Mouse (Mus musculus): ENCODE results near the gene Pgpep1. TPM values are rescaled to one million over a fixed set of nuclear protein-coding genes. Genes with fewer than 3 reads are reported as not detected.
A peak's percentile ranks its signal among the peaks of the same experiment; 100 is the strongest.

The Pgpep1 gene
- polyA plus RNA-seq, 1 experiment = 30.2 TPM

- Histone ChIP-seq H3K4me1 (ENCODE audit: control insufficient read depth, insufficient read depth, low read length) (peaks cover 3% of the 10 kb centered on the region), H3K4me3 (ENCODE audit: low read depth, low read length) (peak overlapping the region; percentile 64), H3K27ac (ENCODE audit: insufficient read depth, low read length) (peak overlapping the region; percentile 83), H3K9ac (ENCODE audit: low read depth, poor library complexity, severe bottlenecking) (peak overlapping the region; percentile 80), H3K9me3 (replicated peaks; ENCODE audit: control insufficient read depth, insufficient read depth, low read length, poor library complexity, severe bottlenecking) (no peaks in the 10 kb centered on the region), H3K27me3 (ENCODE audit: control insufficient read depth, insufficient read depth, low read length, poor library complexity, severe bottlenecking) (no peaks in the 10 kb centered on the region), H3K36me3 (ENCODE audit: control insufficient read depth, insufficient read depth, low read length, poor library complexity, severe bottlenecking) (peaks cover 4% of the 10 kb centered on the region; the same call in 1 of the 2 replicates)
- TF ChIP-seq POLR2A (IDR thresholded peaks at IDR 0.05; ENCODE audit: insufficient read depth, low read length) (no peak), EP300 (IDR thresholded peaks at IDR 0.05; ENCODE audit: insufficient read depth, low read depth, low read length) (no peak), CTCF (IDR thresholded peaks at IDR 0.05; ENCODE audit: low read depth, low read length) (no peak)
Observed at GRCm38 (mm10) chr8:70672325-70673078, 12.3 kb upstream of the Pgpep1 start.

GRCm38 (mm10) chr8:70671615-70672324 is 11.6 kb upstream of the Pgpep1 start:
- Histone ChIP-seq H3K27me3 (ENCODE audit: control insufficient read depth, insufficient read depth, low read length, poor library complexity, severe bottlenecking) (no peaks in the 10 kb centered on the region), H3K9ac (ENCODE audit: low read depth, poor library complexity, severe bottlenecking) (peak overlapping the region; percentile 80; the same call in 1 of the 2 replicates), H3K36me3 (ENCODE audit: control insufficient read depth, insufficient read depth, low read length, poor library complexity, severe bottlenecking) (peaks cover 4% of the 10 kb centered on the region; the same call in 1 of the 2 replicates), H3K4me1 (ENCODE audit: control insufficient read depth, insufficient read depth, low read length) (peaks cover 6% of the 10 kb centered on the region), H3K4me3 (ENCODE audit: low read depth, low read length) (no peak overlapping the region), H3K9me3 (replicated peaks; ENCODE audit: control insufficient read depth, insufficient read depth, low read length, poor library complexity, severe bottlenecking) (no peaks in the 10 kb centered on the region), H3K27ac (ENCODE audit: insufficient read depth, low read length) (peak overlapping the region; percentile 83)
- no peak for TF ChIP-seq CTCF (IDR thresholded peaks at IDR 0.05; ENCODE audit: low read depth, low read length)
- TF ChIP-seq POLR2A (IDR thresholded peaks at IDR 0.05; ENCODE audit: insufficient read depth, low read length) = no peak
- TF ChIP-seq EP300 (IDR thresholded peaks at IDR 0.05; ENCODE audit: insufficient read depth, low read depth, low read length) = no peak

- H3K36me3 ChIP-seq (ENCODE audit: control insufficient read depth, insufficient read depth, low read length, poor library complexity, severe bottlenecking) = no peaks in the 10 kb centered on the region
- TF ChIP-seq CTCF (IDR thresholded peaks at IDR 0.05; ENCODE audit: low read depth, low read length) = no peak
- TF ChIP-seq EP300 (IDR thresholded peaks at IDR 0.05; ENCODE audit: insufficient read depth, low read depth, low read length) = no peak
- no peak for TF ChIP-seq POLR2A (IDR thresholded peaks at IDR 0.05; ENCODE audit: insufficient read depth, low read length)
- H3K4me1 ChIP-seq (ENCODE audit: control insufficient read depth, insufficient read depth, low read length) = peaks cover 12% of the 10 kb centered on the region
- no peak overlapping the region for H3K9ac ChIP-seq (ENCODE audit: low read depth, poor library complexity, severe bottlenecking)
- H3K9me3 ChIP-seq (replicated peaks; ENCODE audit: control insufficient read depth, insufficient read depth, low read length, poor library complexity, severe bottlenecking) = no peaks in the 10 kb centered on the region
- H3K27ac ChIP-seq (ENCODE audit: insufficient read depth, low read length) = peak overlapping the region; percentile 62
- no peak overlapping the region for H3K4me3 ChIP-seq (ENCODE audit: low read depth, low read length)
- H3K27me3 ChIP-seq (ENCODE audit: control insufficient read depth, insufficient read depth, low read length, poor library complexity, severe bottlenecking) = no peaks in the 10 kb centered on the region
Observed at GRCm38 (mm10) chr8:70667071-70667470, 6.9 kb upstream of the Pgpep1 start.

GRCm38 (mm10) chr8:70665599-70665998 is 5.4 kb upstream of the Pgpep1 start:
- no peaks in the 10 kb centered on the region for H3K36me3 ChIP-seq (ENCODE audit: control insufficient read depth, insufficient read depth, low read length, poor library complexity, severe bottlenecking)
- no peak overlapping the region for H3K9ac ChIP-seq (ENCODE audit: low read depth, poor library complexity, severe bottlenecking)
- H3K4me3 ChIP-seq (ENCODE audit: low read depth, low read length) = no peak overlapping the region
- TF ChIP-seq EP300 (IDR thresholded peaks at IDR 0.05; ENCODE audit: insufficient read depth, low read depth, low read length) (no peak), CTCF (IDR thresholded peaks at IDR 0.05; ENCODE audit: low read depth, low read length) (no peak), POLR2A (IDR thresholded peaks at IDR 0.05; ENCODE audit: insufficient read depth, low read length) (no peak)
- no peaks in the 10 kb centered on the region for H3K27me3 ChIP-seq (ENCODE audit: control insufficient read depth, insufficient read depth, low read length, poor library complexity, severe bottlenecking)
- H3K9me3 ChIP-seq (replicated peaks; ENCODE audit: control insufficient read depth, insufficient read depth, low read length, poor library complexity, severe bottlenecking) = no peaks in the 10 kb centered on the region
- peaks cover 9% of the 10 kb centered on the region for H3K4me1 ChIP-seq (ENCODE audit: control insufficient read depth, insufficient read depth, low read length)
- peak overlapping the region; percentile 35 for H3K27ac ChIP-seq (ENCODE audit: insufficient read depth, low read length)

GRCm38 (mm10) chr8:70664631-70665030 is 4.4 kb upstream of the Pgpep1 start:
- Histone ChIP-seq H3K9ac (ENCODE audit: low read depth, poor library complexity, severe bottlenecking) (no peak overlapping the region), H3K27ac (ENCODE audit: insufficient read depth, low read length) (no peak overlapping the region; the same call in 1 of the 2 replicates), H3K9me3 (replicated peaks; ENCODE audit: control insufficient read depth, insufficient read depth, low read length, poor library complexity, severe bottlenecking) (no peaks in the 10 kb centered on the region), H3K36me3 (ENCODE audit: control insufficient read depth, insufficient read depth, low read length, poor library complexity, severe bottlenecking) (no peaks in the 10 kb centered on the region), H3K4me1 (ENCODE audit: control insufficient read depth, insufficient read depth, low read length) (peaks cover 9% of the 10 kb centered on the region), H3K4me3 (ENCODE audit: low read depth, low read length) (no peak overlapping the region), H3K27me3 (ENCODE audit: control insufficient read depth, insufficient read depth, low read length, poor library complexity, severe bottlenecking) (no peaks in the 10 kb centered on the region)
- TF ChIP-seq EP300 (IDR thresholded peaks at IDR 0.05; ENCODE audit: insufficient read depth, low read depth, low read length) = no peak
- no peak for TF ChIP-seq POLR2A (IDR thresholded peaks at IDR 0.05; ENCODE audit: insufficient read depth, low read length)
- no peak for TF ChIP-seq CTCF (IDR thresholded peaks at IDR 0.05; ENCODE audit: low read depth, low read length)

- Histone ChIP-seq H3K27ac (ENCODE audit: insufficient read depth, low read length) (no peak overlapping the region), H3K27me3 (ENCODE audit: control insufficient read depth, insufficient read depth, low read length, poor library complexity, severe bottlenecking) (no peaks in the 10 kb centered on the region), H3K9ac (ENCODE audit: low read depth, poor library complexity, severe bottlenecking) (no peak overlapping the region), H3K36me3 (ENCODE audit: control insufficient read depth, insufficient read depth, low read length, poor library complexity, severe bottlenecking) (no peaks in the 10 kb centered on the region), H3K9me3 (replicated peaks; ENCODE audit: control insufficient read depth, insufficient read depth, low read length, poor library complexity, severe bottlenecking) (no peaks in the 10 kb centered on the region), H3K4me1 (ENCODE audit: control insufficient read depth, insufficient read depth, low read length) (peaks cover 9% of the 10 kb centered on the region), H3K4me3 (ENCODE audit: low read depth, low read length) (no peak overlapping the region)
- TF ChIP-seq EP300 (IDR thresholded peaks at IDR 0.05; ENCODE audit: insufficient read depth, low read depth, low read length) (no peak), CTCF (IDR thresholded peaks at IDR 0.05; ENCODE audit: low read depth, low read length) (no peak), POLR2A (IDR thresholded peaks at IDR 0.05; ENCODE audit: insufficient read depth, low read length) (no peak)
Observed at GRCm38 (mm10) chr8:70663691-70664090, 3.5 kb upstream of the Pgpep1 start.

Measured in ES-Bruce4 (cell line).